Mouse (Mus musculus) CH12.LX (cell line): ENCODE data around the gene Arfip1. TPM values are rescaled to one million over a fixed set of nuclear protein-coding genes. Genes with fewer than 3 reads are reported as not detected.

Experiments used
- DNase-seq: peaks from one replicate; pipeline ENCODE4 v3.0.0-alpha.2; 2013; ENCODE audit errors: extremely low read depth
- H3K27ac ChIP-seq: 2 replicates; pipeline ENCODE4 v1.5.1; 2012; ENCODE audit warnings: low read depth, mild to moderate bottlenecking, control low read depth, moderate library complexity; ENCODE audit not compliant: insufficient read depth
- H3K27me3 ChIP-seq: replicated peaks from 2 replicates; pipeline ENCODE3; 2012; ENCODE audit warnings: inconsistent platforms
- H3K36me3 ChIP-seq, 2 experiments: replicated peaks in 1 of 2; 2 replicates each; pipeline versions ENCODE3 to v1.6.1; 2012; ENCODE audit warnings: inconsistent platforms in 1 of 2, low read length in 1 of 2, mild to moderate bottlenecking in 1 of 2, mixed read lengths in 1 of 2, moderate library complexity in 1 of 2; ENCODE audit not compliant: control insufficient read depth in 1 of 2, insufficient read depth in 1 of 2
- H3K4me1 ChIP-seq, 2 experiments: 2 replicates each; pipeline ENCODE4 v1.6.1; 2012; ENCODE audit warnings: inconsistent platforms in 1 of 2, moderate library complexity in 1 of 2; ENCODE audit not compliant: insufficient read depth in 2 of 2, control insufficient read depth in 1 of 2
- H3K4me2 ChIP-seq: 2 replicates; pipeline ENCODE4 v1.6.1; 2012; ENCODE audit warnings: low read depth, mild to moderate bottlenecking, control low read depth; ENCODE audit not compliant: poor library complexity, insufficient read depth, severe bottlenecking
- H3K4me3 ChIP-seq, 3 experiments: fragments of 150-350 bp in 1 of 3; sonication (generic) in 1 of 3; replicated peaks in 1 of 3; 2 replicates each; pipeline versions ENCODE3 to v1.5.1; 2011 to 2012; ENCODE audit warnings: low read depth in 2 of 3, low read length in 2 of 3, mild to moderate bottlenecking in 2 of 3, moderate library complexity in 2 of 3, control low read depth in 1 of 3, improper control_type of control experiment in 1 of 3, inconsistent platforms in 1 of 3, mixed read lengths in 1 of 3; ENCODE audit not compliant: poor library complexity in 1 of 3
- H3K79me2 ChIP-seq: replicated peaks from 2 replicates; pipeline ENCODE4 v1.6.1; 2012; ENCODE audit warnings: mild to moderate bottlenecking, moderate library complexity; ENCODE audit not compliant: control insufficient read depth, poor library complexity, insufficient read depth, severe bottlenecking; ENCODE audit errors: extremely low read depth
- H3K9ac ChIP-seq: 2 replicates; pipeline ENCODE4 v1.6.1; 2012; ENCODE audit warnings: low read depth, mild to moderate bottlenecking, control low read depth, moderate library complexity; ENCODE audit not compliant: insufficient read depth
- H3K9me3 ChIP-seq: replicated peaks from 2 replicates; pipeline ENCODE3; 2012; ENCODE audit warnings: low read length, inconsistent platforms, mixed read lengths
- BHLHE40 ChIP-seq: IDR thresholded peaks from 2 replicates; pipeline ENCODE4 v1.6.1; 2011; ENCODE audit warnings: mild to moderate bottlenecking, low read depth, low read length, improper control_type of control experiment
- CHD1 ChIP-seq: IDR thresholded peaks from 2 replicates; pipeline ENCODE4 v1.6.1; 2012; ENCODE audit warnings: low read depth, low read length, improper control_type of control experiment, inconsistent platforms
- CHD2 ChIP-seq: IDR thresholded peaks from 2 replicates; pipeline ENCODE4 v1.6.1; 2011; ENCODE audit warnings: low read length, improper control_type of control experiment
- CTCF ChIP-seq, 2 experiments: IDR thresholded peaks in 1 of 2; conservative IDR thresholded peaks in 1 of 2; 2 replicates each; pipeline ENCODE4 v1.5.1; 2011 to 2012; ENCODE audit warnings: low read depth in 2 of 2, low read length in 2 of 2, improper control_type of control experiment in 1 of 2, inconsistent platforms in 1 of 2, mild to moderate bottlenecking in 1 of 2, moderate library complexity in 1 of 2
- E2F4 ChIP-seq: IDR thresholded peaks from 2 replicates; pipeline ENCODE4 v1.6.1; 2011; ENCODE audit warnings: low read depth, low read length, improper control_type of control experiment; ENCODE audit not compliant: insufficient replicate concordance
- ETS1 ChIP-seq: conservative IDR thresholded peaks from 2 replicates; pipeline ENCODE4 v1.6.1; 2012; ENCODE audit warnings: low read depth, mild to moderate bottlenecking, inconsistent platforms, low read length, improper control_type of control experiment, moderate library complexity
- HCFC1 ChIP-seq: IDR thresholded peaks from 2 replicates; pipeline ENCODE4 v1.6.1; 2012; ENCODE audit warnings: low read depth, mild to moderate bottlenecking, inconsistent platforms, low read length, improper control_type of control experiment
- JUN ChIP-seq: IDR thresholded peaks from 2 replicates; pipeline ENCODE4 v1.6.1; 2011; ENCODE audit warnings: low read depth, mild to moderate bottlenecking, low read length, improper control_type of control experiment, moderate library complexity; ENCODE audit not compliant: insufficient read depth
- JUND ChIP-seq: conservative IDR thresholded peaks from 2 replicates; pipeline ENCODE4 v1.6.1; 2011; ENCODE audit warnings: low read depth, low read length, improper control_type of control experiment
- KAT2A ChIP-seq: IDR thresholded peaks from 2 replicates; pipeline ENCODE4 v1.6.1; 2012; ENCODE audit warnings: low read length, improper control_type of control experiment, inconsistent platforms; ENCODE audit not compliant: insufficient replicate concordance
- MAFK ChIP-seq: IDR thresholded peaks from 2 replicates; pipeline ENCODE4 v1.6.1; 2011; ENCODE audit warnings: low read length, improper control_type of control experiment; ENCODE audit not compliant: insufficient replicate concordance
- MEF2A ChIP-seq: IDR thresholded peaks from 2 replicates; pipeline ENCODE4 v1.6.1; 2014; ENCODE audit warnings: low read depth, mild to moderate bottlenecking, inconsistent platforms, low read length, improper control_type of control experiment, borderline replicate concordance
- MXI1 ChIP-seq: IDR thresholded peaks from 2 replicates; pipeline ENCODE4 v1.6.1; 2011; ENCODE audit warnings: mild to moderate bottlenecking, low read depth, low read length, improper control_type of control experiment
- NELFE ChIP-seq: IDR thresholded peaks from 2 replicates; pipeline ENCODE4 v1.6.1; 2011; ENCODE audit warnings: low read depth, low read length, improper control_type of control experiment
- NRF1 ChIP-seq: IDR thresholded peaks from 2 replicates; pipeline ENCODE4 v1.6.1; 2014; ENCODE audit warnings: low read depth, mild to moderate bottlenecking, inconsistent platforms, low read length, improper control_type of control experiment, moderate library complexity
- PAX5 ChIP-seq: IDR thresholded peaks from 2 replicates; pipeline ENCODE4 v1.6.1; 2012; ENCODE audit warnings: low read length, inconsistent platforms, mixed read lengths
- POLR2AphosphoS2 ChIP-seq: IDR thresholded peaks from 2 replicates; pipeline ENCODE4 v1.6.1; 2011; ENCODE audit warnings: low read depth, low read length, improper control_type of control experiment
- RCOR1 ChIP-seq: conservative IDR thresholded peaks from 2 replicates; pipeline ENCODE4 v1.6.1; 2012; ENCODE audit warnings: low read depth, mild to moderate bottlenecking, inconsistent platforms, low read length, improper control_type of control experiment
- SIN3A ChIP-seq: IDR thresholded peaks from 2 replicates; pipeline ENCODE4 v1.6.1; 2012; ENCODE audit warnings: low read length, improper control_type of control experiment, inconsistent platforms
- SMC3 ChIP-seq: IDR thresholded peaks from 2 replicates; pipeline ENCODE4 v1.6.1; 2011; ENCODE audit warnings: low read depth, low read length, improper control_type of control experiment
- TBP ChIP-seq: conservative IDR thresholded peaks from 2 replicates; pipeline ENCODE4 v1.6.1; 2011; ENCODE audit warnings: low read depth, low read length, improper control_type of control experiment
- TCF12 ChIP-seq: IDR thresholded peaks from 2 replicates; pipeline ENCODE4 v1.6.1; 2014; ENCODE audit warnings: low read depth, mild to moderate bottlenecking, inconsistent platforms, low read length, improper control_type of control experiment
- USF2 ChIP-seq: conservative IDR thresholded peaks from 2 replicates; pipeline ENCODE4 v1.6.1; 2011; ENCODE audit warnings: low read depth, low read length, improper control_type of control experiment
- ZC3H11A ChIP-seq: IDR thresholded peaks from 2 replicates; pipeline ENCODE4 v1.6.1; 2012; ENCODE audit warnings: low read depth, mild to moderate bottlenecking, inconsistent platforms, low read length, improper control_type of control experiment
- ZMIZ1 ChIP-seq: IDR thresholded peaks from 2 replicates; pipeline ENCODE4 v1.6.1; 2012; ENCODE audit warnings: low read depth, mild to moderate bottlenecking, inconsistent platforms, low read length, improper control_type of control experiment
- ZNF384 ChIP-seq: IDR thresholded peaks from 2 replicates; pipeline ENCODE4 v1.6.1; 2012; ENCODE audit warnings: low read depth, low read length, improper control_type of control experiment, inconsistent platforms
- dilution Hi-C: fragments of 300-500 bp; cut with MboI; formaldehyde crosslinking; loops from 2 replicates; pipeline ENCODE4 v1.14.3; 2020; ENCODE audit warnings: low sequenced_read_pairs; ENCODE audit not compliant: extremely low pct_unique_long_range_greater_than_20kb, extremely low pct_ligation_motif_present
- in situ Hi-C: fragments of 300-500 bp; cut with MboI; formaldehyde crosslinking; loops from 3 replicates; pipeline ENCODE4 v1.14.3; 2019; ENCODE audit warnings: low sequenced_read_pairs, low pct_ligation_motif_present, low pct_unique_long_range_greater_than_20kb, mixed read lengths
- polyA plus RNA-seq: library from polyadenylated mRNA; unstranded; fragments of >175 nt; gene quantifications from 2 replicates; pipeline ENCODE4 v1.2.1, GENCODE M21; 2012; ENCODE audit warnings: low read depth; ENCODE audit not compliant: insufficient read length
- total RNA-seq, 2 experiments: library from RNA; depleted of rRNA; stranded (reverse); fragments of 300-350 nt in 1 of 2; fragments of >200 nt in 1 of 2; gene quantifications; 2 replicates each; pipeline ENCODE4 v1.2.3; 2012 to 2014

The Arfip1 gene
- total and polyA plus RNA-seq, 3 experiments, result 29.6 to 66.5 (median 36.8) TPM

GRCm38 (mm10) chr3:84482121-84482520, 100.3 kb downstream of the Arfip1 start:
- Histone ChIP-seq H3K4me2 (no peak overlapping the region), H3K9me3 (peaks cover 7% of the 10 kb centered on the region), H3K27ac (no peak overlapping the region), H3K27me3 (peaks cover 20% of the 10 kb centered on the region), H3K9ac (no peak overlapping the region), H3K79me2 (no peaks in the 10 kb centered on the region), H3K4me1 (peaks cover 7 to 18% of the 10 kb centered on the region in 2 experiments; a peak in 3 of 4 replicates), H3K36me3 (peaks cover 0 to 1% of the 10 kb centered on the region in 2 experiments), H3K4me3 (no peak overlapping the region)
- dilution Hi-C loops (no loop called here), in situ Hi-C loops (no loop called here)
- TF ChIP-seq MXI1, result no peak
- no peak for TF ChIP-seq BHLHE40
- TF ChIP-seq KAT2A, result no peak
- TF ChIP-seq POLR2AphosphoS2, result no peak
- no peak for TF ChIP-seq E2F4
- TF ChIP-seq JUN, result no peak
- no peak for TF ChIP-seq ZC3H11A
- TF ChIP-seq RCOR1, result no peak
- TF ChIP-seq PAX5, result no peak
- no peak for TF ChIP-seq NELFE
- no peak for DNase-seq

GRCm38 (mm10) chr3:84481104-84481503, 101.3 kb downstream of the Arfip1 start:
- TF ChIP-seq TBP, result no peak
- TF ChIP-seq JUND, result no peak
- no peak for TF ChIP-seq SIN3A
- TF ChIP-seq ZMIZ1, result no peak
- TF ChIP-seq ZC3H11A, result no peak
- TF ChIP-seq ETS1, result no peak
- no peak for TF ChIP-seq SMC3
- no peak for TF ChIP-seq PAX5
- TF ChIP-seq TCF12, result no peak
- TF ChIP-seq MAFK, result no peak
- TF ChIP-seq JUN, result no peak
- TF ChIP-seq MXI1, result no peak
- no peak for TF ChIP-seq CTCF (conservative IDR thresholded peaks at IDR 0.05 in 1 of 2, IDR thresholded peaks at IDR 0.05 in 1 of 2; ENCODE audit: low read depth in 2 of 2, low read length in 2 of 2)
- no peak for TF ChIP-seq USF2
- TF ChIP-seq HCFC1, result no peak
- no peak for TF ChIP-seq ZNF384
- TF ChIP-seq MEF2A, result no peak
- TF ChIP-seq CHD2, result no peak
- no peak for TF ChIP-seq NRF1
- no peak for TF ChIP-seq CHD1
- TF ChIP-seq, all 38 proteins: peak for 0
- Histone ChIP-seq H3K27ac (no peak overlapping the region), H3K27me3 (peaks cover 20% of the 10 kb centered on the region), H3K79me2 (no peaks in the 10 kb centered on the region), H3K36me3 (no peaks in the 10 kb centered on the region), H3K4me3 (no peak overlapping the region), H3K9ac (no peak overlapping the region), H3K4me2 (no peak overlapping the region), H3K9me3 (peaks cover 7% of the 10 kb centered on the region), H3K4me1 (peaks cover 4 to 13% of the 10 kb centered on the region in 2 experiments; a peak in 3 of 4 replicates)
- no peak for DNase-seq
- dilution Hi-C loops, result no loop called here
- in situ Hi-C loops, result no loop called here
